ENCODE assay signal across 8 mouse cellular contexts in the genomic region with DNA sequence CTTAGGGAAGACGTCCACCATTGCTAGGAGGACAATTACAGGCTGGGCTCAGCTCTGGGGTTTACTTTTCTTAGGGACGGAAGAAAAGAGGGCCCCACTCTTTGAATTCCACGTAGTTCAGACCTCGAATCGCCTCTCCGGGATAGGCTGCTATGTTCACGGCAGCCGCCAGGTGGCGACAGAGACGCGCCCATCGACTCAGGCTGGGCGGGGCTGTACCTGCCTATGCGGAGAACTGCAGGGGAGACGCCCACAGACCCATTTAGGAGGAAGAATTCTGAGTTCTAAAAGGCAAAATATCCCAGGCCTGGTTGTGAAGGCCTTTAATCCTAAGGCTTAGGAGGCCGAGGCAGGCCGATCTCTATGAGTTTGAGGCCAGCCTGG. TPM values are rescaled to one million over a fixed set of nuclear protein-coding genes. Genes with fewer than 3 reads are reported as not detected.
DNase-seq lines count a peak whose midpoint lies in the region; ATAC-seq and TF ChIP-seq lines count a peak whose summit lies in the region.

No protein-coding gene starts in this region.

- H3K9me3 ChIP-seq in hindbrain, embryonic 16.5 days (ENCODE audit: control insufficient read depth, low read length), result no peaks in the 10 kb centered on the region

- peak; percentile 48; the same call in 1 of the 2 replicates for ATAC-seq in hindbrain, embryonic 16.5 days

- peak; percentile 92 for DNase-seq in ZHBTc4 (ENCODE audit: low read depth, low spot score)
- peak; percentile 75 to 87 for DNase-seq in cerebellum, postnatal 4 days (ENCODE audit: low spot score in 2 of 2)
- DNase-seq in gastrocnemius, adult 2 months, result peak; percentile 85
- DNase-seq in left cerebral cortex, adult 18-20 months (ENCODE audit: low spot score in 2 of 2), result peak; percentile 88 to 90
- DNase-seq in lung, postnatal 4 days, result peak; percentile 83 to 89
- DNase-seq in retina, postnatal 7 days (ENCODE audit: low read depth, low spot score), result peak; percentile 51
- peak; percentile 88 for DNase-seq in urinary bladder, postnatal 25 days (ENCODE audit: low spot score)

- no peaks in the 10 kb centered on the region for H3K36me3 ChIP-seq in hindbrain, embryonic 16.5 days (ENCODE audit: control insufficient read depth, insufficient read depth, low read length)

- 4% methylated on average over 17 of the region's 17 CpGs for WGBS in hindbrain, embryonic 16.5 days

- peaks cover 4% of the 10 kb centered on the region for H3K4me1 ChIP-seq in hindbrain, embryonic 16.5 days (ENCODE audit: control insufficient read depth, insufficient read depth, low read depth, low read length)

- no peaks in the 10 kb centered on the region for H3K27me3 ChIP-seq in hindbrain, embryonic 16.5 days (replicated peaks; ENCODE audit: control insufficient read depth, insufficient read depth, low read length)

- intact Hi-C loops in gastrocnemius, adult 2 months (cut with DNase I), result loop anchor here (1.0 to 2.0 kb wide), 2 partner anchors 100 to 128 kb away; no protein-coding TSS in a partner anchor

- H3K9ac ChIP-seq in hindbrain, embryonic 16.5 days (ENCODE audit: low read depth, low read length), result peak overlapping the region; percentile 49; the same call in 1 of the 2 replicates

- no peak for TF ChIP-seq CTCF in gastrocnemius, adult 2 months (IDR thresholded peaks at IDR 0.05)

- peak overlapping the region; percentile 42 for H3K4me2 ChIP-seq in hindbrain, embryonic 16.5 days (ENCODE audit: low read length)

- peak overlapping the region; percentile 59 for H3K4me3 ChIP-seq in gastrocnemius, adult 2 months
- peak overlapping the region; percentile 4; the same call in 1 of the 2 replicates for H3K4me3 ChIP-seq in hindbrain, embryonic 16.5 days (ENCODE audit: low read length)

- peak overlapping the region; percentile 70 for H3K27ac ChIP-seq in gastrocnemius, adult 2 months
- no peak overlapping the region for H3K27ac ChIP-seq in hindbrain, embryonic 16.5 days (ENCODE audit: low read depth, low read length)

RNA-seq across cellular contexts. Expression of a gene that starts 23.8 kb away (rescaled TPM):
- 1 to 10 TPM; 4.4 to 7.3 TPM for total RNA-seq in gastrocnemius, adult 2 months (2021)
- polyA plus RNA-seq in hindbrain, embryonic 16.5 days (2015; fragmentation: Nextera tagmentation; extraction: Ambion mirVana), result 478 and 522 TPM in 2 replicates
- total RNA-seq in left cerebral cortex, adult 18-20 months (2021), result 100 to 1,000 TPM; 280 to 311 TPM

RNA-seq across cellular contexts. Expression of a gene that starts 29.8 kb away (rescaled TPM):
- 100 to 1,000 TPM; 365 to 571 TPM for total RNA-seq in gastrocnemius, adult 2 months (2021)
- polyA plus RNA-seq in hindbrain, embryonic 16.5 days (2015; fragmentation: Nextera tagmentation; extraction: Ambion mirVana), result 11,512 and 13,219 TPM in 2 replicates
- total RNA-seq in left cerebral cortex, adult 18-20 months (2021), result 1,000 to 10,000 TPM; 2,346 to 2,379 TPM

RNA-seq across cellular contexts. Expression of a gene that starts 41.1 kb away (rescaled TPM):
- total RNA-seq in gastrocnemius, adult 2 months (2021), result 1 to 10 TPM; 5.8 to 6.2 TPM
- polyA plus RNA-seq in hindbrain, embryonic 16.5 days (2015; fragmentation: Nextera tagmentation; extraction: Ambion mirVana), result 29.7 and 32.9 TPM in 2 replicates
- total RNA-seq in left cerebral cortex, adult 18-20 months (2021), result 10 to 100 TPM; 28.7 to 28.8 TPM

Comparison
In these comparisons a context has a peak if more than half of its experiments do, and no peak if none do; other contexts are left out.
1. RNA of a gene that starts 23.8 kb away (total RNA-seq): 280 to 311 TPM in left cerebral cortex, adult 18-20 months; 4.4 to 7.3 TPM in gastrocnemius, adult 2 months; every median in the first group is over 10 times any median in the second.
2. RNA of a gene that starts 29.8 kb away (total RNA-seq): 2,346 to 2,379 TPM in left cerebral cortex, adult 18-20 months; 365 to 571 TPM in gastrocnemius, adult 2 months; every median in the first group is over 4 times any median in the second.
3. RNA of a gene that starts 41.1 kb away (total RNA-seq): 28.7 to 28.8 TPM in left cerebral cortex, adult 18-20 months; 5.8 to 6.2 TPM in gastrocnemius, adult 2 months; every median in the first group is over 4 times any median in the second.
4. Peak in every context shown above with its lines, with median percentiles within 50 percentile points of each other: DNase-seq.